Mouse (Mus musculus) lung, embryonic 16.5 days (tissue): ENCODE results near the gene Myrfl. TPM values are rescaled to one million over a fixed set of nuclear protein-coding genes. Genes with fewer than 3 reads are reported as not detected.

ENCODE experiments used
- polyA plus RNA-seq: library from polyadenylated mRNA; unstranded; fragments of >200 nt; fragmentation: Nextera tagmentation; extraction: Ambion mirVana; gene quantifications from 2 replicates; pipeline ENCODE4 v1.2.1, GENCODE M21; 2015

Myrfl gene
- polyA plus RNA-seq, 1 experiment from 2014 or later = 0.08 TPM

Other genes starting within 250 kb of the Myrfl start
- 31.6 and 33.8 TPM in 2 replicates for gene Rab3ip, start 53.9 kb upstream of the Myrfl start, polyA plus RNA-seq
- gene Gm10271, start 75.7 kb upstream of the Myrfl start, polyA plus RNA-seq = not detected in 2 replicates
- gene Best3, start 89.4 kb upstream of the Myrfl start, polyA plus RNA-seq = 0.15 and 0.21 TPM in 2 replicates
- 0.49 and 0.65 TPM in 2 replicates for gene Lrrc10, start 148.4 kb upstream of the Myrfl start, polyA plus RNA-seq
- 213 and 228 TPM in 2 replicates for gene Cct2, start 166.9 kb upstream of the Myrfl start, polyA plus RNA-seq